Mouse (Mus musculus) megakaryocyte, embryonic 14.5 days (primary cell): ENCODE data around the gene Il17rb.

Experiments used
- FLI1 ChIP-seq: IDR thresholded peaks from 2 replicates; pipeline ENCODE4 v1.6.1; 2012; ENCODE audit warnings: low read length, inconsistent platforms, mixed read lengths
- GATA1 ChIP-seq: IDR thresholded peaks from 3 replicates; pipeline ENCODE4 v1.6.1; 2012; ENCODE audit warnings: mixed read lengths, low read length, inconsistent platforms, borderline replicate concordance

- TF ChIP-seq GATA1 = no peak
- TF ChIP-seq FLI1 = no peak
Measured at GRCm38 (mm10) chr14:30048049-30048448, 39.4 kb upstream of the Il17rb start.
